Mouse (Mus musculus): ENCODE data around the gene Abtb2. TPM values are rescaled to one million over a fixed set of nuclear protein-coding genes. Genes with fewer than 3 reads are reported as not detected.

Gene Abtb2
- polyA plus RNA-seq, 1 experiment from 2014 or later, result 15.9 TPM

DNA sequence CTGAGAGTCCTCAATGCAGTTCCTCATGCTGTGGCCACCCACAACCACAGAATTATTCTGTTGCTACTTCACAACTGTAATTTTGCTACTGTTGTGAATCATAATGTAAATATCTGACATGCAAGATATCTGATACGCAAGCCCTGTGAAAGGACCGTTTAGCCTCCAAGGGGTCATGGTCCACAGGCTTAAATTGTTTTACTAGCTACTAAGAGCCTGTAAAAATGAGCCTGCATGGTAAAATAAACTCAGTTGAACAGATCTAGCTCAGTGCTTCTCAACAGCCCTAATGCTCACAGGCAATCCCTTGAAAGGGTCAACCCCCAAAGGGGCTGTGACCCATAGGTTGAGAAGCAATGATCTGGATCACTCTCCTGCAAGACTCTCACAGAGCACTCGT lies 183.0 kb downstream of the Abtb2 start:
- Histone ChIP-seq H3K4me2 (ENCODE audit: low read depth, low read length, severe bottlenecking) (no peak overlapping the region), H3K36me3 (ENCODE audit: control insufficient read depth, insufficient read depth, low read length) (peaks cover 8% of the 10 kb centered on the region; the same call in 1 of the 2 replicates), H3K27ac (ENCODE audit: low read depth, low read length) (no peak overlapping the region), H3K4me1 (replicated peaks; ENCODE audit: control insufficient read depth, insufficient read depth, low read length) (no peaks in the 10 kb centered on the region), H3K27me3 (ENCODE audit: control insufficient read depth, insufficient read depth, low read length) (no peaks in the 10 kb centered on the region), H3K9ac (ENCODE audit: low read length) (no peak overlapping the region), H3K9me3 (ENCODE audit: control insufficient read depth, low read length) (no peaks in the 10 kb centered on the region), H3K4me3 (ENCODE audit: low read depth, low read length) (no peak overlapping the region)
- no peak for ATAC-seq (replicated peaks; ENCODE audit: low FRiP score)
- WGBS, result 89% methylated on average over 3 of the region's 3 CpGs
- no peak for DNase-seq (ENCODE audit: low spot score)

DNA sequence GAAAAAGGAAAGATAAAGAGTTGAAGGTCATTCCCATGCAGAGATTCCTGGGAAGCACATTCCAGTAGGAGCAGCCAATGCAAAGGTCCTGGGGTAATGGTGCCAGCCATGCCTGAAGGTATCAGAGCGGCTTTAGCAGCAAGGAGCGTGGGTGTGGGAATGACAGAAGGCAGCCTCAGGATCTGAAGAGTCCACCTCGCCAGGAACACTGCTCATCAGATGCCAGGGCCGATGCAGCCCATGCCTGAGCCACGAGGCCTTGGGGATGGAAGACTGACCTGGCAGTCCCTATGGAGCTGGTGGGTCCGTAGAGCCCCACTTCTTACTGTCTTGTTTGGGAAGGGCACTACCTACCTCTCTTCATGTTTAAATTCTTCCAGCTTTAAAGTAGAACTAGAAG lies 185.7 kb downstream of the Abtb2 start:
- no peak for ATAC-seq (replicated peaks; ENCODE audit: low FRiP score)
- 91% methylated on average over 6 of the region's 6 CpGs for WGBS
- no peaks in the 10 kb centered on the region for H3K27me3 ChIP-seq (ENCODE audit: control insufficient read depth, insufficient read depth, low read length)

DNA sequence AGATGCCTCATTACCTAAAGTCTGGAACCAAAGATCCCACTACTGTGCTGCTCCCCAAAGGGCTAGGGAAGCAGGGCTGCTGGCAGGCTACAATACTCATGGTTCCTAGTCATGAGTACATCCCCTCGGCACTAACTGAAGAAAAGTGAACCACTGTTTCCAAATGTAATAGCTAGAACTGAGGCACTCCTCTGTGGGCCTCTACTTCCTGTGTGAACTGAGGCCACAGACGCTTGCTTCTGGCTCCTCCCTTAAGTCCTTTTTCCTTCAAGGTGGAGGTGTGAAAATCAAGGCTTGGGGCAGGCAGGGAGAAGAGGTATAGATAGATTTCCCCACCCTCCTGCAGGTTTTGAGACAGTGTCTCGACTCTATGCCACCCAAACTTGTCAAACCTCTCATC lies 188.5 kb downstream of the Abtb2 start:
- H3K36me3 ChIP-seq (ENCODE audit: control insufficient read depth, insufficient read depth, low read length), result peaks cover 4% of the 10 kb centered on the region; the same call in 1 of the 2 replicates
- 90% methylated on average over 3 of the region's 3 CpGs for WGBS
- H3K9me3 ChIP-seq (ENCODE audit: control insufficient read depth, low read length), result no peaks in the 10 kb centered on the region
- H3K27me3 ChIP-seq (ENCODE audit: control insufficient read depth, insufficient read depth, low read length), result no peaks in the 10 kb centered on the region
- H3K9ac ChIP-seq (ENCODE audit: low read length), result no peak overlapping the region
- no peak overlapping the region for H3K4me2 ChIP-seq (ENCODE audit: low read depth, low read length, severe bottlenecking)
- ATAC-seq (replicated peaks; ENCODE audit: low FRiP score) (no peak), DNase-seq (ENCODE audit: low spot score) (no peak)
- no peak overlapping the region for H3K4me3 ChIP-seq (ENCODE audit: low read depth, low read length)
- H3K27ac ChIP-seq (ENCODE audit: low read depth, low read length), result no peak overlapping the region
- H3K4me1 ChIP-seq (replicated peaks; ENCODE audit: control insufficient read depth, insufficient read depth, low read length), result no peaks in the 10 kb centered on the region

More for the DNA sequence above, 185.7 kb downstream of the Abtb2 start:
- no peaks in the 10 kb centered on the region for H3K9me3 ChIP-seq (ENCODE audit: control insufficient read depth, low read length)
- no peak overlapping the region for H3K4me3 ChIP-seq (ENCODE audit: low read depth, low read length)
- no peak for DNase-seq (ENCODE audit: low spot score)
- peaks cover 8% of the 10 kb centered on the region; the same call in 1 of the 2 replicates for H3K36me3 ChIP-seq (ENCODE audit: control insufficient read depth, insufficient read depth, low read length)
- H3K9ac ChIP-seq (ENCODE audit: low read length), result no peak overlapping the region
- H3K4me1 ChIP-seq (replicated peaks; ENCODE audit: control insufficient read depth, insufficient read depth, low read length), result no peaks in the 10 kb centered on the region
- H3K27ac ChIP-seq (ENCODE audit: low read depth, low read length), result no peak overlapping the region
- no peak overlapping the region for H3K4me2 ChIP-seq (ENCODE audit: low read depth, low read length, severe bottlenecking)

DNA sequence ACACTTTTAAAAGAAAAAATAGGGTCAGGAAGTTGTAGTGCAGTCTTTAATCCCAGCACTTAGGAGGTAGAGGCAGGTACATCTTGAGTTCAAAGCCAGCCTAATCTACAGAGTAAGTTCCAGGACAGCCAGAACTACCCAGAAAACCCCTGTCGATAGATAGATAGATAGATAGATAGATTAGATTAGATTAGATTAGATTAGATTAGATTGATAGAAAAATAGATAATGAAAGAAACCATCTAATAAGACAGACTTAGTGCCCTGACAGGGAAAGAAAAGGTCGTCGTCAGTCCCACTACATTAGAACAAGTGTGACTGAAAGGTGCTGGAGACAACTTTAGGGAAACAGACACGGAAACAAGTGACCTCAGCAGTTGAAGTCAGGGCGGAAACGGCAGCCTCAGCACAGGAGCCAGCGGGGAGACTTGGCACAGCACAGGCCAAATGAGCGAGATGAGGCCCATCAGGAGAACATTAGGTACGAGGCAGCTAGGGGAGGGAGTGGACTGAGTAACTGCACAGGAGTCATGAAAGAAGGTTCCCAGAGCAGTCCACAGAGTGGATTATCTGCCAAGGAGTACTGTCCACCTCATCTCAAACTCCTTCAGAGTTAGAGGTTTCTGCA lies 189.5 kb downstream of the Abtb2 start:
- 85% methylated on average over 9 of the region's 9 CpGs for WGBS
- H3K9me3 ChIP-seq (ENCODE audit: control insufficient read depth, low read length), result no peaks in the 10 kb centered on the region
- peaks cover 4% of the 10 kb centered on the region; the same call in 1 of the 2 replicates for H3K36me3 ChIP-seq (ENCODE audit: control insufficient read depth, insufficient read depth, low read length)
- DNase-seq (ENCODE audit: low spot score) (no peak), ATAC-seq (replicated peaks; ENCODE audit: low FRiP score) (no peak)
- H3K9ac ChIP-seq (ENCODE audit: low read length), result no peak overlapping the region
- H3K4me2 ChIP-seq (ENCODE audit: low read depth, low read length, severe bottlenecking), result no peak overlapping the region
- no peak overlapping the region for H3K4me3 ChIP-seq (ENCODE audit: low read depth, low read length)
- H3K4me1 ChIP-seq (replicated peaks; ENCODE audit: control insufficient read depth, insufficient read depth, low read length), result no peaks in the 10 kb centered on the region
- no peaks in the 10 kb centered on the region for H3K27me3 ChIP-seq (ENCODE audit: control insufficient read depth, insufficient read depth, low read length)
- no peak overlapping the region for H3K27ac ChIP-seq (ENCODE audit: low read depth, low read length)

DNA sequence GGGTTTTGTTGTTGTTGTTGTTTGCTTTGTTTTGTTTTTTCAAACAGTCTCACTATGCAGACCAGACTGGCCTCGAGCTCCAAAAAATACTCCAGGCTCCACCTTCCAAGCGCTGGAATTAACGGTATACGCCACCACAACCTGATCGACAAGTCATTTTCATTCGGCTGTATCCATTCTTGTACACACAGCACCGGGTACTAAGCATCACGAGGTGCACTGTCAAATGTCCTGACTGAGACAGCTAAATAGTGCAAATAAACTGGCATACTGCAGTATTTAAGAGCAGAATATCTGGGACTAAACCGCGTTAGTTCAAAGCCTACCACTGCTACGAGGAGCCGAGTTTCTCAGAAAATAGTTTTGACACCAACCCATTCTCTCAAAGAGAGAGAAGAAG lies 194.3 kb downstream of the Abtb2 start:
- peak overlapping the region; percentile 46 for H3K4me2 ChIP-seq (ENCODE audit: low read depth, low read length, severe bottlenecking)
- H3K9me3 ChIP-seq (ENCODE audit: control insufficient read depth, low read length), result no peaks in the 10 kb centered on the region
- no peaks in the 10 kb centered on the region for H3K4me1 ChIP-seq (replicated peaks; ENCODE audit: control insufficient read depth, insufficient read depth, low read length)
- H3K36me3 ChIP-seq (ENCODE audit: control insufficient read depth, insufficient read depth, low read length), result no peaks in the 10 kb centered on the region
- H3K9ac ChIP-seq (ENCODE audit: low read length), result peak overlapping the region; percentile 68
- under 1% methylated on average over 12 of the region's 12 CpGs for WGBS
- H3K4me3 ChIP-seq (ENCODE audit: low read depth, low read length), result peak overlapping the region; percentile 63
- ATAC-seq (replicated peaks; ENCODE audit: low FRiP score) (0 out of 2 replicates have a peak, but pooled peaks have one; percentile 8), DNase-seq (ENCODE audit: low spot score) (no peak)
- no peaks in the 10 kb centered on the region for H3K27me3 ChIP-seq (ENCODE audit: control insufficient read depth, insufficient read depth, low read length)
- H3K27ac ChIP-seq (ENCODE audit: low read depth, low read length), result no peak overlapping the region; the same call in 1 of the 2 replicates

DNA sequence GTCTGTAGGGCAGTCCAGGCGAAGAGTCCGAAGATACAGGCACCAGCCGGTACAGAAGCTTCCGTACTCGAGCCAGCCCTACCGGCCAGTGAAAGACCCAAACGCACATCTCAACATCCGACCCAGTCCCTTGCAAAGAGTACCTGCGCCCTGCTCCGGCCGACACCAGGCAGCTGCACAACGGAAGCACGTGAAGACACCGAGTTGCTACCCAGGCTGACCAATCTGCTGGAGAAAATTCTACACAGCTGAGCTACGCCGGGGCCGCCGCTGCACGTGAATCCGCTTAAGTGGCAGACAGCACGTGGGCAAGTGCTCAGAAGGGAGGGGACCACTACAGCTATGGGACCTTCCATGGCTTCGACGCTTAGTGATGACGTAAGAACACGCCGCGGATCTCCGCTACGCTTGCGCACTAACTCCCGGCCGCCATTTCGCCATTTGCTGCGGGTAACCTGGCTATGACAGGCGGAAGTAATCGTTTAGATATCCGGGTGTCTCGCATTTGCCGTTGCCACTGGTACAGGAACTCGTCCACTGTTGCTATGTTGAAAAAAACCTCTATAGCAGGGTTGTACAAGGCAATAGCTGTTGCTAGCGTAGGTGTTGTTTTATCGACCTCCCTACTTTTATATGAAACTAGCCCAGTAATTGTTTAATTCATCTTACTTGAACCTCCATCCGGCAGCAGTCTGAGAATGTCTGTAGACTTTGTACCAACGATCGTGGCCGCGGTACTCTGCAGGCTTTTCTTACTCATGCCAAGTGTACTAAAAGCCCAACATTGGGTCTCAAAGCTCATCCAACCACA lies 195.0 kb downstream of the Abtb2 start, which contains the start of gene Nat10:
Gene Nat10, minus strand, starts transcription at position 365 of the 811 bp plus-strand sequence.
- peak within 1 kb of the TSS; percentile 46 for H3K4me2 ChIP-seq (ENCODE audit: low read depth, low read length, severe bottlenecking)
- DNase-seq (ENCODE audit: low spot score), result peak; percentile 98
- H3K4me1 ChIP-seq (replicated peaks; ENCODE audit: control insufficient read depth, insufficient read depth, low read length), result no peaks in the 10 kb centered on the region
- H3K27ac ChIP-seq (ENCODE audit: low read depth, low read length), result peak within 1 kb of the TSS; percentile 59
- peak within 1 kb of the TSS; percentile 68 for H3K9ac ChIP-seq (ENCODE audit: low read length)
- under 1% methylated on average over 47 of the region's 47 CpGs for WGBS
- no peaks in the 10 kb centered on the region for H3K9me3 ChIP-seq (ENCODE audit: control insufficient read depth, low read length)
- H3K27me3 ChIP-seq (ENCODE audit: control insufficient read depth, insufficient read depth, low read length), result no peaks in the 10 kb centered on the region
- H3K36me3 ChIP-seq (ENCODE audit: control insufficient read depth, insufficient read depth, low read length), result peaks cover 2% of the 10 kb centered on the region; the same call in 1 of the 2 replicates
- ATAC-seq (replicated peaks; ENCODE audit: low FRiP score), result peak; percentile 97
- peak within 1 kb of the TSS; percentile 63 for H3K4me3 ChIP-seq (ENCODE audit: low read depth, low read length)

DNA sequence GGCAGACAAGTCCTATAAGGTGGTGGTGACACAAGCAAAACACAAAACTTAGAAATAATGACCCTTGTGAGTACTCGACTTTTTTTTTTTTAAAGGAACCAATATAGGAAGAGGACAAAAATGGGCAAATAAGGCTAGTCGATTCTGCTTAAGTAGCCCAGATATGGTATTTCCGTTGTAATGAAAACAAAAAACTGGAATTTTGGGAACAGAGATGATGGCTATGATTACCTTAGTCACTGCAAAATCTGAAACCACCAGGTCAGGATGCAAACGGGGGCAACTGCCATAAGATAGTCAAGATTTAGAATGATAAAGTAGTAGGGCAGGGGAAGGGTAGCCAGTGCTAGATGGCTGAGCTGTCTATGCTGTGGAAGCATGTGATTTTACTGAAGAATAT lies 195.9 kb downstream of the Abtb2 start:
- no peaks in the 10 kb centered on the region for H3K4me1 ChIP-seq (replicated peaks; ENCODE audit: control insufficient read depth, insufficient read depth, low read length)
- peak overlapping the region; percentile 46; the same call in 1 of the 2 replicates for H3K4me2 ChIP-seq (ENCODE audit: low read depth, low read length, severe bottlenecking)
- H3K36me3 ChIP-seq (ENCODE audit: control insufficient read depth, insufficient read depth, low read length), result peaks cover 4% of the 10 kb centered on the region; the same call in 1 of the 2 replicates
- no peaks in the 10 kb centered on the region for H3K9me3 ChIP-seq (ENCODE audit: control insufficient read depth, low read length)
- H3K4me3 ChIP-seq (ENCODE audit: low read depth, low read length), result peak overlapping the region; percentile 63; the same call in 1 of the 2 replicates
- ATAC-seq (replicated peaks; ENCODE audit: low FRiP score), result no peak
- no peak for DNase-seq (ENCODE audit: low spot score)
- H3K27ac ChIP-seq (ENCODE audit: low read depth, low read length), result no peak overlapping the region
- H3K27me3 ChIP-seq (ENCODE audit: control insufficient read depth, insufficient read depth, low read length), result no peaks in the 10 kb centered on the region
- H3K9ac ChIP-seq (ENCODE audit: low read length), result no peak overlapping the region
- 37% methylated on average over 4 of the region's 4 CpGs for WGBS

DNA sequence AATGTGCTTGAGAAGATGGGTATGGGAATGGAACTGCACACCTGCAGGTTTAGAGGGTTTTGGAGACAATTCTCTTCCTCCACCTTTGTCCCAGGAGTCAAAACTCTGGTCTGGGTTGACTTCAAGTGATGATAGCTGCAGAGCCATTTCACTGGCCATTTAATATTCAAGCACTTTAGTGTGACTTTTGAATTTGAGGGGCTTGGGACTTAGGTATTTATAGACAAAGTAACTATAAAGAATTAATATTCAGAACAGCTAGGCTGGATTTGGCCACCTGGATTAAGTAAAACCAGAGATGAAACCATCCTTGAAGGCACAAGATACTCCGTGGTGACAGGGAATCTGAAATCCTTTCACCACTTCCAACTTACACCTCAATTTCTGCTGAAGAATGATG lies 196.4 kb downstream of the Abtb2 start:
- Histone ChIP-seq H3K9me3 (ENCODE audit: control insufficient read depth, low read length) (no peaks in the 10 kb centered on the region), H3K9ac (ENCODE audit: low read length) (no peak overlapping the region), H3K36me3 (ENCODE audit: control insufficient read depth, insufficient read depth, low read length) (peaks cover 4% of the 10 kb centered on the region; the same call in 1 of the 2 replicates), H3K27ac (ENCODE audit: low read depth, low read length) (no peak overlapping the region), H3K4me1 (replicated peaks; ENCODE audit: control insufficient read depth, insufficient read depth, low read length) (no peaks in the 10 kb centered on the region), H3K4me3 (ENCODE audit: low read depth, low read length) (no peak overlapping the region), H3K4me2 (ENCODE audit: low read depth, low read length, severe bottlenecking) (no peak overlapping the region), H3K27me3 (ENCODE audit: control insufficient read depth, insufficient read depth, low read length) (no peaks in the 10 kb centered on the region)
- DNase-seq (ENCODE audit: low spot score), result no peak
- 77% methylated on average over 1 of the region's 1 CpGs for WGBS
- no peak for ATAC-seq (replicated peaks; ENCODE audit: low FRiP score)

Data from forebrain, embryonic 11.5 days (tissue).